Mouse (Mus musculus): ENCODE data around the gene Slc25a36.

Slc25a36 gene

DNA sequence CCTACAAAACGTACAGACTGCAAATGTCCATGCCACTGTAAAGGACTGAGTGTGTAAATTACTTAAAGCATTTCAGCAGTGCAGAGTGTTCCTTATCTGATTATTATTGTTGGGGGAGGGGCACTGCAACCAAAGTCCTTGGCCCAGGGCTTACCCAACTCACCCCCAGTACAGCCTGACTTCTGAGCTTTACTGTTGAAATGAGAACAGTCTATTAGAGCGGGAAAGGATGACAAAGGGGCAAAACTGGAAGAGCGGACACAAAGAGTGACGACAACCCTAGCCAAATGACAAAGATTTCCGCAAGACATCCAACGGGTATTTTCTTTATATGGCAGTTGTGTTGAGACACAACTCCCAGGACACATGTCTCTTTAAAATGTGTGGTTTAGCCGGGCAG lies 1.3 kb upstream of the Slc25a36 start:
- no peak for DNase-seq (ENCODE audit: extremely low read depth, insufficient read length, low spot score)

DNA sequence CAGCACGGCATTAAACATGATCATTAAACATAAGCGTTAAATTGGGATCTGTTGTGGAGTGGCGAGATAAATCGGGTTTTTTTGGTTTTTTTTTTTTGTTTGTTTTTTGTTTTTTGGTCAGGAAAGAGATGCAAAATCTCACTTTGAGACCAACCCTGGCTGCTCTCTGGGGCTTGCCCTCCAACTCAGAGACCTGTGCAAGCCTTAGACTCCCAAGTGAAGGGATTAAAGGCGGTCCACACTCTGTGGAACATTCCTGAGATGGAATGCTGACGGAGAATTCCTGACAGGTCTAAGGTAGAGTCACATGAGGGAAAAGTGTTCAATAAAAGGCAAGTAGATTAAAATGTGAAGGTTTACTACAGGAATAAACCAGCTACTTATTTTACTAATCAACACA lies 549 bp upstream of the Slc25a36 start:
- DNase-seq (ENCODE audit: extremely low read depth, insufficient read length, low spot score), result no peak

DNA sequence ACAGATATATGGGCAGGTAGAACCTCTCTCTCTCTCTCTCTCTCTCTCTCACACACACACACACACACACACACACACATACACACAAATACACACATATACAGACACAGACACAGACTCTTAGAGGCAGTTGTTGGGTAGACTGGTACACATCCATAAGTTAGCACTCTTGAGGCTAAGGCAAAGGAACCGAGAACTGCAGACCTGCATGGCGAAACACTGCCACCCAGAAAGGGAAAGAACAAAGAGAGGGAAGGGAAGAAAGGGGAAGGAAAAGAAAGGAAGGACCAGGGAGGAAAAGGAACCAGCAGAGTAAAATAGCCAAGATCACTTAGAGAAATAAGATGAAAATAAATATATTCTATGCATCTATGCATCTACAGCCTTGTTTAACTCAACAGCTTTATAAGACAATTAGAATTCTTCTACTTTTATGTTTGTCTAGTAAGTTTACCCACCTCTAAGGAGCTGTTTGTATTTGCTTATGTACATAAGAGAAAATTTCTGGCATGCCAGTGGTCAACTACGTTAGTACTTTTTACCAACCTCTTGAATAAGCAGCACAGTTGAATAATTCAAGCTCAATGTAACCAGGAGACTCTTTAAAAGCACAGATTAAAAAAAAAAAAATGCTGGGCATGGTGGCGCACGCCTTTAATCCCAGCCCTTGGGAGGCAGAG lies 4.3 kb downstream of the Slc25a36 start:
- no peak for DNase-seq (ENCODE audit: extremely low read depth, insufficient read length, low spot score)

DNA sequence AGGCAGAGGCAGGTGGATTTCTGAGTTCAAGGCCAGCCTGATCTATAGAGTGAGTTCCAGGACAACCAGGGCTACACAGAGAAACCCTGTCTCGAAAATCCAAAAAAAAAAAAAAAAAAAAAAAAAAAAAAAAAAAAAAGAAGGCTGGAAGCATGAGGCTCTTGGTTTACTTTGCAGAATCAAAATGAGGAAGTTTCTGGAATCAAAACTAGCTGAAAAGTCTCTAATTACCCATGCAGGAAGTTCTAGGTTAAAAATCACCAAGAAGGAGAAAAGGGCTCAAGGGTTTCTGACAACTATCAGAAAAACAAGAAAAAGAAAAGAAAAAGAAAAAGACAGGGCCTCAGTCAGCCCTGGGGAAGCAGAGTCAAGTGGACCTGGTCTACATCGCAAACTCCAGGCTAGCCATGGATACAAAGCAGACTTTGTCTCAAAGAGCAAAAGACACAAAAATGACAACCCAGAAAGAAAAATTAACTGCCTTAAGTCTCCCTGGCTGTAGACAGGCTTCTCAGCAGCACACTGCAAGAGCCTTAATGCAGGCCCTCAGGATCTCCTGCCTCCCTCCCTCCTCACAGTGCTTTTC lies 5.5 kb downstream of the Slc25a36 start:
- no peak for DNase-seq (ENCODE audit: extremely low read depth, insufficient read length, low spot score)

DNA sequence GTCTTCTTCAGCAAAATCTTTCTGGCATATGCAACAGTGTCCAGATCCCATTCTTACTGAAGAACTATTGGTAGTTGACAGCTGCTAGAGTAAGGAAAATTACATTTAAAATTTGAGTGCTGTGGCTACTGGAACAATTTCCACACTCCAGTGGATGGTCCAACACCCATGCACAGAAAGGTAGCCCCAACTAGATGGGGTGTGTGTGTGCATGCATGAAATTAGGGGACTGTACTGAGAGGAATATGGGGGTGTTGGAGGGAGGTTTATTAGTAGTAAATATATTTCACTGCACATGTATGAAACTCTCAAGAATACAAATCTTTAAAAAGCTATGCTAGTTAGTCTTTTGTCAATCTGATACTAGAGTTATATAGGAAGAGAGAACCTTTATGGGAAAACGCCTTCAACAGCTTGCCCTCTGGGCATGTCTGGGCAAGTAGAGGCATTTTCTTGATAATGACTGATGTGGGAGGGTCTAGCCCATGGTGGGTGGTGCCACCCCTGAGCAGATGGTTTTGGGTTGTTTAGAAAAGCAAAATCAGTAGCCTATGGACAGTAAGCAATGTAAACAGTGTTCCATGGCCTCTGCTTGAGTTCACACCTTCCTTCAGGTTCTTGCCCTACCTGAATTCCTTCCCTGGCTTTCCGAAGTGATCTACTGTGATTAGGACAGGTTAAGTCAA lies 7.4 kb downstream of the Slc25a36 start:
- no peak for DNase-seq (ENCODE audit: extremely low read depth, insufficient read length, low spot score)

DNA sequence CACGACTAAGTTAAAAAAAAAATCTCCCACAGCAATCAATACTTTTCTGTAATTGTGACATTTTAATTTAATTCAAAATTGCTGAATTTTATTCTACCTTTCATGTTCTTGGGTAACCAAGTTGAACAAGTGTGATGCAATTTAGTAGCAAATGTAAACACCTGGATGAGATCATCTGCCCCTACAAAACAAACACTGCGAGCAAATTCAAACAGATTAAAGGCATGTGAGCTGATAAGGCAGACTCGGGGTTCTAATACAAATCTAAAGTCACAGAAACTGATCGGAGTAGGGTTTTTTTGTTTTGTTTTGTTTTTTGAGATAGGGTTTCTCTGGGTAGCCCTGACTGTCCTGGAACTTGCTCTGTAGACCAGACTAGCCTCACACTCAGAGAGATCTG lies 12.0 kb downstream of the Slc25a36 start:
- DNase-seq (ENCODE audit: extremely low read depth, insufficient read length, low spot score), result no peak

DNA sequence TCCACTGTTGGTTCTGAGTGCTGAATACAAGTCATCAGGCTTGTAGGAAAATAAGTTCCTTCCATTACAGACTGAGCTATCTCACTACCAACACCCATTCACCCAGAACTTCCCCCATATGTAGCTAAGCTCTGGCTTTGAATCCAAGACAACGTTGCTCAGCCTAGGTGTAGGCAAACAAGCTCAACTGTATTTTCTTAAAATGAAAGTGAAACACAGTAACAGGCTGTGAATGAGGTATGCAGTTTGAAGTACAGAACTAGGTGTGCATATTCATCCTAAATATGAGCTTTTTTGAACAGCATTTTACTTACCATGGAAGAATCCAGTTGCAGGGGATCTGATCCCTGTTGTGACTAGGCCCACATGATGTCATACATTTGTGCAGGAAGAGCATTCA lies 14.8 kb downstream of the Slc25a36 start:
- DNase-seq (ENCODE audit: extremely low read depth, insufficient read length, low spot score), result no peak

DNA sequence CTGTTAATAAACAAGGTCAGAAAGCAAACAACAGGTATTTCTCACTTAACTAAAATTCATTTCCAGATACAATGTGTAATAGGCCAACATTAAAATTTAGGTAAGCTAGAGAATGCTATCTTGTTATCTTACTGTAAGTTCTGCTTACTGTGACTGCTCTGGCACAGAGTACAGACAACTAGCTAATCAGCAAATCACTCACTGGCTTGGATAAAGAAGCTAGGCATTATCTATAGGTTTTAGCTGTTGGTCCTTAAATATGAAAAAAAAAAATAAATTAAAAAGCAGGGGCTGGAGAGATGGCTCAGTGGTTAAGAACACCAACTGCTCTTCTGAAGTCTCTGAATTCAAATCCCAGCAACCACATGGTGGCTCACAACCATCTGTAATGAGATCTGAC lies 23.1 kb downstream of the Slc25a36 start:
- no peak for DNase-seq (ENCODE audit: extremely low read depth, insufficient read length, low spot score)

GRCm38 (mm10) chr9:97084628-97085027 lies 26.3 kb downstream of the Slc25a36 start:
- DNase-seq (ENCODE audit: extremely low read depth, insufficient read length, low spot score), result no peak

DNA sequence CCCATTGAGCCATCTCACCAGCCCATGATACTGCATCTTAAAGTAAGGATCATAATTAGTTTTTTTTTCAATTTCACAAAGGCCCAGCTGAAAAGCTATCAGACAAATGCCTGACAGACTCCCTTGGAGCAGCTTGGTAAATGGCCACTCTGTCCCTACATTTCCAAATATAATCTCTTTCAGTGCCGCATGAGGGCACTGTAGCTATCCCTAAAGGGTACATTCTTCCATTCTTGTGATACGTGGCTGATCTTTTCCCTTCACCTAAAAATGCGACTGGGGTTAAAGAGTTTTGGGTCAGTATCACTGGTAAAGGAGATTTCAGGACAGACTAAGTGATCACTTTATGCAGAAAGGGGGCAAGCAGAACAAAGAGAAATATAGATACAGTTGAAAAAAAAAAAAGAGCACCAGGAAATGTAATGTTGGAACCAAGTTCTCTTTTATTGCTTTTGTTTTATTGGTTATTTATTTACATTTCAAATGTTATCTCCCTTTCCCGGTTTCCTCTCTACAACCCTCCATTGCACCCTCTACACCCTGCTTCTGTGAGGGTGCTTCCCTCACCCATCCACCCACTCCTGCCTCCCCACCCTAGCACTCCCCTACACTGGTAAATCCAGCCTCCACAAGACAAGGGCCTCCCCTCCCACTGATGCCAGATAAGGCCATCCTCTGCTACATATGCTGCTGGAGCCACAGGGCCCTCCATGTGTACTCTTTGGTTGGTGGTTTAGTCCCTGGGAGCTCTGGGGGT lies 29.7 kb downstream of the Slc25a36 start:
- no peak for DNase-seq (ENCODE audit: extremely low read depth, insufficient read length, low spot score)

DNA sequence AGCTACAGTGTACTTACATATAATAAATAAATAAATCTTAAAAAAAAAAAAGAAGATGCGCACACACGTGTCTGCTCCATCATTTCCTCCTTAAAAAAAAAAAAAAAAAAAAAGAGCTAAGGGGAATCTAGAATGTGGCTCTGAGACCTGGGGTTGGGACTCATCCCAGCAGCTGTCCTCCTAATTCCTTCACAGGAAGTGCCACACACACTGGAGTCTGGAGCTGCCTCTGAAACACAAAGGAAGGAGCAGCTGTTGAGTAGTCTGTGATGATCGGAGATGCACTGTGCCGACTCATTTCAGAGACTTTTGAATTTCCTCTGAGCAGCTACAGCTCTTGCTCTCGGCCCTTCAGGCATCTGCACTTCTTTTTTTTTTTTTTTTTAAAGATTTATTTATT lies 41.0 kb downstream of the Slc25a36 start:
- DNase-seq (ENCODE audit: extremely low read depth, insufficient read length, low spot score), result no peak

DNA sequence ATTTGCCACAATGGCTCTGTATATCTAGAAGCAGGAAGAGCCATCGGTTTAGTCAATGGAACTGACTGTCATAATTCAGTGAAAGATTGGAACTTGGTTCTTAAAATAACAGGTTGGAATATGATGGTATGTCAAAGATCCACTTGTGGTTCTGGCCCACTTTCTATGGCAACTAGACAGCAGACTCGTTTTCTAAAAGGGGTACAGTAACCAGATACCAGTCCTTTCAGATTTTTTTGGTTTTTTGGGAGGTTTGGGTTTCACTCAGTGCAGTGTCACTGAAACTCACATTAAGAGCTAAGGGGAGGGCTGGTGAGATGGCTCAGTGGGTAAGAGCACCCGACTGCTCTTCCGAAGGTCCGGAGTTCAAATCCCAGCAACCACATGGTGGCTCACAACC lies 41.5 kb downstream of the Slc25a36 start:
- DNase-seq (ENCODE audit: extremely low read depth, insufficient read length, low spot score), result no peak

- DNase-seq (ENCODE audit: extremely low read depth, insufficient read length, low spot score), result no peak
Observed at GRCm38 (mm10) chr9:97068201-97069095, 42.5 kb downstream of the Slc25a36 start.

GRCm38 (mm10) chr9:97067761-97068160 lies 43.2 kb downstream of the Slc25a36 start:
- DNase-seq (ENCODE audit: extremely low read depth, insufficient read length, low spot score), result no peak

DNA sequence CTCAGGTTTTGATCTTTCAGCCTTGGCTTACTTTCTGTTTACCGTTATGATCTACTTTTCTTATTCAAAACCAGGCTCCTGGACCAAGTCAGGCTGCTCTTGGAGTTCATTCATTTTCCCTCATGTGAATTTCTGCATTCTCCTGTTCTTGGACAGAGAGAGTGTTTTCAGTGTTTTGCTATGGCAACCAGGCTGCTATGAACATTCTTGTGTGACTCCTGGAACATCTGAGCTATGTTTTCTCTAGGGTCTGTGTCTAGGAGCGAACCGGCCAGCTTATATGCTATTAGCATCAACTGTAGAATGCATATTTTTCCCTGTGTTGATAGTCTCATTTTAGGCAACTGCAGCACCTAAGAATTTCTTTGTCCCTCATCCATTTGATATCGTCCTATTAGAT lies 45.1 kb downstream of the Slc25a36 start:
- no peak for DNase-seq (ENCODE audit: extremely low read depth, insufficient read length, low spot score)

DNA sequence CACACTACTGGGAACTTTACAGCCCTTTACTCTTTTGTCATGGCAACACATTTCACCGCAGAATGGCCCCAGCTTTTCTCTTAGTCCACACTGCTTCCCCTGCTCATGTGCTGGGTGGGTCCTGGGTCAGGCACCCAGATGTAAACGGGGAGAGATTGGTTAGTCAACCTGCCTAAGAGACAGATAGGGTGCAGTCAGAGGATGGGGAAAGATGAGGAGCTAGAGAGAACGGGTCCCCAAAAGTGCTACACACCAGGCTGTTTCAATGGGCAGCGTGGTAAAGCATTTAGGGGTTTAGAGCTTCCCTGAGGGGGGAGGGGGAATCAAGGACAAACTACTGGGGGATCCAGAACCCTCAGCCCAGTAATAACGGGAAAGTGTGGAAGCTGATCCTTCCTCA lies 45.7 kb downstream of the Slc25a36 start:
- DNase-seq (ENCODE audit: extremely low read depth, insufficient read length, low spot score), result no peak

- no peak for DNase-seq (ENCODE audit: extremely low read depth, insufficient read length, low spot score)
Observed at GRCm38 (mm10) chr9:97064161-97064560, 46.8 kb downstream of the Slc25a36 start.

DNA sequence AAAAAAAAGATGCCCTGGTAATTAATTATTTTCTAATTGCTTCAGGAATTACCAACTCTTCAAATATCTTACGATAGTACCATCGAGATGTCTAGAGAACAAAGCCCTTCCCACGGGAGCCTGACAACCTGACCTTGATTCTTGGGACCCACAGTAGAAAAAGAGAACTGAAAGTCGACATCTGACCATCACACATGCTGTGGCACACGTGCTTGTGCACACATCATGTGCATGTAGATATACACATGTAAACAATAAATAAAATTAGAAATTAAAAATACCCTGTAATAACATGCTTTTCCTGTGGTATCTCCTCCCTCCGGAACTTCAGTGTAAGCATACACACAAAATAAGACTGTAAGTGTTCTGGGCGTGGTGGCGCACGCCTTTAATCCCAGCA lies 49.3 kb downstream of the Slc25a36 start:
- no peak for DNase-seq (ENCODE audit: extremely low read depth, insufficient read length, low spot score)

DNA sequence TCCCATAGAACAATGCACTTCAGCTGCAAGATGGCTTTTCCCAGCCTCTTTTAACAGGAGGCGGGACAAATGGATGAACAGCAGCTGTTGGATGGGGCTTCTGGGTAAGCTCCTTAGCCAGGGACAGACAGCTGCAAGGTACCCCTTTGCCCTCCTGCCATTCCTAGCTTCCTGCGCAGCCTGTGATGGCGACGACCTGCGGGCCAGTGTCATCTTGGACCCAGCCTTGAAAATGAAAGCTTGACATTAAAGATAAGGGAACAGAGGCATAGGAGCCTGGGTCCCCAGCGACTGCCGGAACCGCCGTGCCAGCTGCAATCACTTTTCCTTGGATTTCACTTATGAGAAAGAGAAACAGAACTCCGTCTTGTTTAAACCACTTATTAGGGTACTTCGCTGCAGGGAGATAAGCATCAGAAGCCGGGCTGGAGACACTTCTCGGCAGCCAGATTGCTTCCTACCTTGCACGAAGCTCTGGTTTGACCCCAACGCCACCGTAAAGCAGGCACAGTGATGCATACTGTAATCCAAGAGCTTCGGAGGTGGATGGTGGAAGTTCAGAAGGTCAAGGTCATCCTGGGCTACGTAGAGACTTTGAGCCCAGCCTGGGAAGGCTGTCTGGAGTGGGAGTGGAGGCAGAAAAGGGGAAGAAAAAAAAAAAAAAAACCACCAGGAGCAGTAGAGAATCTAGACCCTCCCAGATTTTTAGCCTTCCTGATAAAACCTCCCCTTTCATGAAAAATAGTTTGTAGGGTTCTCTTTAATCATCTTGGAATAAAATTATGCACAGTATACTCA lies 54.2 kb downstream of the Slc25a36 start:
- no peak for DNase-seq (ENCODE audit: extremely low read depth, insufficient read length, low spot score)

DNA sequence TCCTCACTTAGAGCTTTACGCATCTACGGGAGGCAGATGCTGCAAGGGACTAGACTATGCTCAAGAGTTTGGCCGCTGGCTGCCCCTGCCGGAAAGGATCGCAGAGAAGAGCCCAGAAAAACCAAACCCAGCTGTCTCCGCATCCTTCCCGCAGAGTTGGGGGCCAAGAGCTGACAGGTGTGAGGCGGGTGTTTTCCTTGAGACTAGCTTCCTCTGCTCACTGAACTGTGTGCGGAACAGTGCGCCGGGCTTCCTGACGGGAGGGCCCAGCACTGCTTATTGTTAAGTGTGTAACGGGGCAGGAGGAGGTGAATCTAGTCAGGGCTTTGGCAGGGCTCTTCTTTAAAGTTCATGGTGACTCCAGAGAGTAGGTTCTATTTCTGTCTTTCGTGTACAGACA lies 55.1 kb downstream of the Slc25a36 start:
- DNase-seq (ENCODE audit: extremely low read depth, insufficient read length, low spot score), result no peak

All from 3134 (cell line).